Mouse (Mus musculus) small intestine, adult 2 months (tissue): ENCODE measurements around the gene 4930432K21Rik.

Experiments
- CTCF ChIP-seq: fragments of 200-500 bp; IDR thresholded peaks from 2 replicates; pipeline ENCODE4 v1.5.1; 2012; ENCODE audit warnings: low read depth, mild to moderate bottlenecking, control low read depth, inconsistent platforms, low read length, moderate library complexity, mixed read lengths; ENCODE audit not compliant: insufficient replicate concordance, insufficient read length; ENCODE audit errors: extremely low read depth
- POLR2A ChIP-seq: fragments of 200-500 bp; IDR thresholded peaks from 2 replicates; pipeline ENCODE4 v1.6.1; 2012; ENCODE audit warnings: low read depth, mild to moderate bottlenecking, control low read depth, inconsistent platforms, low read length, moderate library complexity

DNA sequence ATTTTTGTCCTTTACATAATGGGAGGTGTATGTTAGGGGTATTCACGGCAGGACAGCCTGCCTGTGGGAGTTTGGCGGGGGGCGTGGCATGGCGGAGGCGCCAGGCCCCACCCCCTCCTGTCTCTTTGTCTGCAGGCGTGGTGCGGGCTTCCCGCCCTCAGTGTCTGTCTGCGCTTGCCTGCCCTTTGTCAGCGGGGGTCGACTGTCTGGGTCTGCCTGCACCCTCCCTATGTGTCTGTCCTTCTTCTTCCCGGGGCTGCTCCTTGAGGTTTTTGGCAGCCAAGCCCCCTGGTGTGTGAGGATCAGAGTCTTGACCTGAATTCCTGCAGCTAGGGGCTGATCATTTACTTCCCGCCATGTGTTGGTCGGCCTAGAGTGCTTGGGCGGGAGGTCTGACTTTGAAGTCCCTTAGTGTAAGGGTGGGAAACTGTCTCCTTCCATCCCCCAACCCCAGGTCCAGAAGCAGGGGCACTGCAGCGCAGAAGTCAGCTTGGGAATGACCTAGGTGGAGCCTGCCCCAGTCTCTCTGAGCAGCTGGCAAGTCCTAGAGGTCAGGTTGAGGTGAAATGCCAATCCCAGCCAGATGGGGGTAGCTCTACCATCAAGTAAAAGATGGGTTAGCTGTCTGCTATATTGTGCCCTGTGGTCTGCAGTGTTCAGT lies 32.8 kb downstream of the 4930432K21Rik start:
- TF ChIP-seq POLR2A (no peak), CTCF (no peak)
